Mouse (Mus musculus) heart, adult 18-20 months (tissue): ENCODE results near the gene Mical2. TPM values are rescaled to one million over a fixed set of nuclear protein-coding genes. Genes with fewer than 3 reads are reported as not detected.

Experiments used
- DNase-seq, 2 experiments: peaks; one replicate each; pipeline ENCODE4 v3.0.0; 2021 to 2022; ENCODE audit warnings: mixed read lengths in 1 of 2
- total RNA-seq, 2 experiments: library from RNA; stranded (reverse); gene quantifications; 2 replicates each; pipeline ENCODE4 v1.2.3; 2021

Gene Mical2
- total RNA-seq, 2 experiments from 2014 or later, result 80.4 to 85.1 TPM

- peak; percentile 75 to 80 for DNase-seq
Observed at GRCm38 (mm10) chr7:112316239-112316638, 90.6 kb downstream of the Mical2 start.

GRCm38 (mm10) chr7:112317491-112317890 is 91.8 kb downstream of the Mical2 start:
- DNase-seq, result peak in 1 of 2 experiments; percentile 72

GRCm38 (mm10) chr7:112318306-112318705 is 92.7 kb downstream of the Mical2 start:
- no peak for DNase-seq

- DNase-seq, result peak; percentile 48 to 62
Observed at GRCm38 (mm10) chr7:112319419-112319818, 93.8 kb downstream of the Mical2 start.

- DNase-seq, result no peak
Observed at GRCm38 (mm10) chr7:112320052-112320730, 94.5 kb downstream of the Mical2 start.

- DNase-seq, result no peak
Observed at GRCm38 (mm10) chr7:112321798-112322794, 96.4 kb downstream of the Mical2 start.

GRCm38 (mm10) chr7:112324577-112324976 is 98.9 kb downstream of the Mical2 start:
- no peak for DNase-seq

GRCm38 (mm10) chr7:112326852-112327251 is 101.2 kb downstream of the Mical2 start:
- peak in 1 of 2 experiments; percentile 35 for DNase-seq

GRCm38 (mm10) chr7:112328969-112329368 is 103.3 kb downstream of the Mical2 start:
- peak; percentile 64 to 81 for DNase-seq

- DNase-seq, result no peak
Observed at GRCm38 (mm10) chr7:112329496-112329895, 103.8 kb downstream of the Mical2 start.

GRCm38 (mm10) chr7:112330935-112331334 is 105.3 kb downstream of the Mical2 start:
- DNase-seq, result no peak

- DNase-seq, result no peak
Observed at GRCm38 (mm10) chr7:112331804-112332203, 106.1 kb downstream of the Mical2 start.

GRCm38 (mm10) chr7:112332426-112332825 is 106.8 kb downstream of the Mical2 start:
- DNase-seq, result no peak

- DNase-seq, result no peak
Observed at GRCm38 (mm10) chr7:112333404-112333803, 107.7 kb downstream of the Mical2 start.

GRCm38 (mm10) chr7:112336213-112336631 is 110.6 kb downstream of the Mical2 start:
- DNase-seq, result peak in 1 of 2 experiments; percentile 62

GRCm38 (mm10) chr7:112336769-112337168 is 111.1 kb downstream of the Mical2 start:
- DNase-seq, result peak; percentile 71 to 82

GRCm38 (mm10) chr7:112337736-112338135 is 112.1 kb downstream of the Mical2 start:
- peak in 1 of 2 experiments; percentile 37 for DNase-seq

- no peak for DNase-seq
Observed at GRCm38 (mm10) chr7:112341052-112341451, 115.4 kb downstream of the Mical2 start.

- no peak for DNase-seq
Observed at GRCm38 (mm10) chr7:112345687-112346086, 120.0 kb downstream of the Mical2 start.

- no peak for DNase-seq
Observed at GRCm38 (mm10) chr7:112351541-112351940, 125.9 kb downstream of the Mical2 start.

- no peak for DNase-seq
Observed at GRCm38 (mm10) chr7:112352005-112352404, 126.3 kb downstream of the Mical2 start.

GRCm38 (mm10) chr7:112353011-112353410 is 127.4 kb downstream of the Mical2 start:
- no peak for DNase-seq

GRCm38 (mm10) chr7:112353939-112354338 is 128.3 kb downstream of the Mical2 start:
- DNase-seq, result no peak
